Mouse (Mus musculus) kidney, embryonic 14.5 days (tissue): ENCODE measurements around the gene Med21. TPM values are rescaled to one million over a fixed set of nuclear protein-coding genes. Genes with fewer than 3 reads are reported as not detected.

Experiments used
- ATAC-seq: fragments of 200-750 bp; cut with Nextera tagmentation; 2 replicates; pipeline ENCODE4 v1.8.0; 2017; ENCODE audit warnings: moderate number of reproducible peaks, mild to moderate bottlenecking, moderate TSS enrichment, moderate library complexity; ENCODE audit not compliant: low FRiP score, low TSS enrichment
- H3K27ac ChIP-seq: fragments of 300-500 bp; sonication (generic); 2 replicates; pipeline ENCODE4 v1.5.1; 2014; ENCODE audit warnings: low read depth, mild to moderate bottlenecking, low read length, moderate library complexity, mixed read lengths
- H3K27me3 ChIP-seq: fragments of 300-500 bp; sonication (generic); 2 replicates; pipeline ENCODE4 v1.6.1; 2014; ENCODE audit warnings: mild to moderate bottlenecking, low read length; ENCODE audit not compliant: control insufficient read depth, insufficient read depth
- H3K36me3 ChIP-seq: fragments of 300-500 bp; sonication (generic); 2 replicates; pipeline ENCODE4 v1.6.1; 2014; ENCODE audit warnings: low read length, mixed read lengths; ENCODE audit not compliant: control insufficient read depth, insufficient read depth
- H3K4me1 ChIP-seq: fragments of 300-500 bp; sonication (generic); 2 replicates; pipeline ENCODE4 v1.6.1; 2014; ENCODE audit warnings: low read length, mixed read lengths; ENCODE audit not compliant: control insufficient read depth, insufficient read depth
- H3K4me2 ChIP-seq: fragments of 300-500 bp; sonication (generic); replicated peaks from 2 replicates; pipeline ENCODE4 v1.6.1; 2014; ENCODE audit warnings: low read depth, mild to moderate bottlenecking, low read length
- H3K4me3 ChIP-seq: fragments of 300-500 bp; sonication (generic); 2 replicates; pipeline ENCODE4 v1.5.1; 2014; ENCODE audit warnings: mild to moderate bottlenecking, low read length
- H3K9ac ChIP-seq: fragments of 300-500 bp; sonication (generic); 2 replicates; pipeline ENCODE4 v1.6.1; 2014; ENCODE audit warnings: low read depth, mild to moderate bottlenecking, low read length, moderate library complexity
- H3K9me3 ChIP-seq: fragments of 300-500 bp; sonication (generic); 2 replicates; pipeline ENCODE4 v1.6.1; 2016; ENCODE audit warnings: low read length; ENCODE audit not compliant: control insufficient read depth
- WGBS: fragments of 180-500 bp; shearing (Covaris S2); extraction: QIAGEN DNeasy Blood & Tissue Kit; methylation state at CpG from one replicate; pipeline ENCODE4 v1.1.7; 2014; 5-methylcytosine and 5-hydroxymethylcytosine counted together
- polyA plus RNA-seq: library from polyadenylated mRNA; unstranded; fragments of >200 nt; fragmentation: Nextera tagmentation; extraction: Ambion mirVana; gene quantifications from 2 replicates; pipeline ENCODE4 v1.2.1, GENCODE M21; 2014

The Med21 gene
- polyA plus RNA-seq, 1 experiment from 2014 or later, result 143 TPM

DNA sequence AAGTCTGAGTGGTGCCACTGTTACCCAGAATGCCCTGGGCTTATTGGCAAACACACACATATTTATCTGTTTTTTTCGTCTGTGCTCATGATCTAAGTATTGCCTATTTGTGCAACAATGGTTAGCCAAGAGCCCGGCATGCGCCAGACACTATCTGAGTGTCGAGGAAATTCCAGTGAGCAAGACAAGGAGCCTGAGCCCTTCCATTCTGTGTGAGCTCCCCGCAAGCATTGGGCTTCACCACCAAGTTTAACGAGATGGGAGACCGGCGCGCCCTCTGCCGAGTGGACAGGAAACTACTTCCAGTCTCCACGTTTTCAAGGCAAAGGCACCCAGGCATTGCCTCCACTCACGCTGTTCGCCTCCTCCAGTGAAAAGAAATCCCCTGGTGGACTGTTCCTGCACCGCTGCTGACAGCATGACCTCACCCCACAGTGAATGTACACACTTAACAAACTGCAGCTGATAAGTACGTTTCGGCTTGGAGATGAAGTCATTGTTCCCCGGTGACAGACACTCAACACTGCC, 43.5 kb downstream of the Med21 start:
- ATAC-seq, result no peak
- H3K27ac ChIP-seq, result no peak overlapping the region

DNA sequence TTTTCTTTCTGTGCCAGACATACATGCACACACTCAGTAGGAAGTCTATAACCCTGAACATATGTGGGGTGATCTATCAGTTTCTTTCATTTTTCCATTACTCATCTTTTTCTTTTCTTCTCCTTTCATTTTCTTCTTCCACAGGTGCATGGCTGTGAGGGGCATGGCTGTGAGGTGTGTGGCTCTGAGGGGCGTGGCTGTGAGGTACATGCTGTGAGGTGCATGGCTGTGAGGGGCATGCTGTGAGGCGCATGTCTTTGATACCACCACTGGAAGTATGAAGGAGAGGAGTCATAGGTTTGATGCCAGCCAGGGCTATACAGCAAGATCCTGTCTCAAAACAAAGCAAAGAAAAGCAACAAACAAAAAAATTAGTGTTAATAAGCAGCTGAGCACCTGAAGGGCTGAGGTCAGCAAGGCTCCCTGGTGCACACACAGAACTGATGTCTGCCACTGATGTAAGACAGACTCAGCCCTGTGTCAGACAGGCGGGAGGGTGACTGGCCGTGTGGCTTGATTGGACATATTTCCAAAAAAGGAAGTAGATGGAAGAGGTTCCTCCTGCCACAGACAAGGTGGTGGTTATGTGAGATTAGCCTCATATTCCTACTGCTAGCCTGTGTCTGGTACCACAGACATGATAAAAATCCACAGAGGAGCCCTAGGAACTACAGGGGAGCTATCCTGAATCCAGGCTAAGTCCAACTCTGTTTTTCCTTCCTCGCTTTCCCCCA, 44.3 kb downstream of the Med21 start:
- Histone ChIP-seq H3K9me3 (no peaks in the 10 kb centered on the region; the same call in 1 of the 2 replicates), H3K27me3 (no peaks in the 10 kb centered on the region), H3K27ac (no peak overlapping the region), H3K36me3 (no peaks in the 10 kb centered on the region), H3K9ac (no peak overlapping the region), H3K4me2 (no peak overlapping the region), H3K4me3 (no peak overlapping the region), H3K4me1 (no peaks in the 10 kb centered on the region)
- ATAC-seq, result no peak
- WGBS, result 89% methylated on average over 5 of the region's 5 CpGs

More for the DNA sequence above, 43.5 kb downstream of the Med21 start:
- Histone ChIP-seq H3K4me1 (no peaks in the 10 kb centered on the region), H3K4me3 (no peak overlapping the region), H3K9ac (no peak overlapping the region), H3K27me3 (no peaks in the 10 kb centered on the region), H3K36me3 (no peaks in the 10 kb centered on the region), H3K4me2 (no peak overlapping the region), H3K9me3 (no peaks in the 10 kb centered on the region; the same call in 1 of the 2 replicates)
- 82% methylated on average over 17 of the region's 17 CpGs for WGBS

DNA sequence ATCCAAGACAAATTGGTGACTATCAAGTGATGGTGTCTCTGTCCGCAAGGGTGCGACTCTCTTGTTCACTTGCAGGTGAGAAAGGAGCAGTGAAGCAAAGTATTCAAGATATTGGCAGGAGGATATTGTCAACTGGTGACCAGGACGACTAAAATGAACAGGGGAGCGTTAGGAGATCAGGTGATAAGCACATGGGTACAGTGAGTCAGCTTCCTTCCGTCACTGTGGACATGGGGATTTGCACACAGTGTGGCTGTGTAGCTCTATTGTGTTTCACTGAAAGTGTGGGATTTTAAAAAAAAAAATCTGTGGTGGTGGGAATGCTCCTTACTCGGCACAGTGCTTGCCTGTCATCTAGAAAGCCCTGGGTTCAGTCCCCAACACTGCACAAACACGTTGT, 45.7 kb downstream of the Med21 start:
- Histone ChIP-seq H3K27ac (no peak overlapping the region), H3K4me1 (no peaks in the 10 kb centered on the region), H3K4me2 (no peak overlapping the region), H3K4me3 (no peak overlapping the region), H3K36me3 (no peaks in the 10 kb centered on the region), H3K27me3 (no peaks in the 10 kb centered on the region), H3K9me3 (no peaks in the 10 kb centered on the region; the same call in 1 of the 2 replicates), H3K9ac (no peak overlapping the region)
- 85% methylated on average over 7 of the region's 7 CpGs for WGBS
- ATAC-seq, result no peak

DNA sequence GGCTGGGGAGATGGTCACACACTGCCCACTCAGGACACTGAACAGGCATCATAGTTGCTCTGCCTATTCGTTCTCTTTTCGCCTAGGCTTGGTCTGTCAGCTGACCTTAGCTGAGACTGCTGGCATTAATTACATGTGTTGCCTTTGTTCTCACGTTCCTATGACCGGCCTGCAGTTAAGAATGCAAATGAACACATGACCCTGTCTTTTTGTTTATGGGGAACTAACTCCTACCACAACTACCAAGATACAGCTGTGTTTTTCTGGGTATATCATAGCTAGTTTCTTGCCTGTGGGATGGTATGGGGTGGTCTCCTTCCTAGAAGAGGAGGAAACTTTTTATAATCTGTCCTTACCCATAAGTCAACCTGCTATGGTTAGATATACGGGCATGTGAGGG, 46.5 kb downstream of the Med21 start:
- H3K4me2 ChIP-seq, result no peak overlapping the region
- no peak overlapping the region for H3K4me3 ChIP-seq
- no peak overlapping the region for H3K9ac ChIP-seq
- no peaks in the 10 kb centered on the region for H3K36me3 ChIP-seq
- H3K27ac ChIP-seq, result no peak overlapping the region
- 86% methylated on average over 5 of the region's 5 CpGs for WGBS
- no peaks in the 10 kb centered on the region for H3K27me3 ChIP-seq
- no peaks in the 10 kb centered on the region for H3K4me1 ChIP-seq
- no peak for ATAC-seq
- H3K9me3 ChIP-seq, result no peaks in the 10 kb centered on the region; the same call in 1 of the 2 replicates

DNA sequence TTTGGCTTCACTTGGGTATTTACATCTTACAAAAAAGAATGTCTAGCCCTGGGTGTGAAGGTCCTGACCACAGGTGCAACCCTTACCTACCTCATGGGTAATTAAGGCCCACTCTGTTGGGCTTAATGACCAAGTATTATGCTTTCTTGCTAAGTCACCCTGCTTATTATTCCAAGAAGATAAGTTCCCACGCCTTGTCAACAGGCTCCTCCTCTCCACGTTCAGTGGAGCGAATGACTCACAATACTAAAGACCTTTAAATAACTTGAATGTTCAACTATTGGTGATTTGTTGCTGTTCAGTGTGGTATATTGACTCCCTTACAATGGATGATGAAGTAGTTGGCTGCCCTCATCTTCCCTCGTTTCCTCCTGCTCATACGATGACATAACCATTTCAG, 55.4 kb downstream of the Med21 start:
- ATAC-seq, result no peak
- Histone ChIP-seq H3K27me3 (no peaks in the 10 kb centered on the region), H3K9me3 (no peaks in the 10 kb centered on the region), H3K36me3 (no peaks in the 10 kb centered on the region), H3K27ac (no peak overlapping the region), H3K9ac (no peak overlapping the region), H3K4me1 (0 out of 2 replicates have a peak, but pooled peaks cover 3% of the 10 kb centered on the region), H3K4me3 (no peak overlapping the region), H3K4me2 (no peak overlapping the region)
- 70% methylated on average over 5 of the region's 5 CpGs for WGBS

DNA sequence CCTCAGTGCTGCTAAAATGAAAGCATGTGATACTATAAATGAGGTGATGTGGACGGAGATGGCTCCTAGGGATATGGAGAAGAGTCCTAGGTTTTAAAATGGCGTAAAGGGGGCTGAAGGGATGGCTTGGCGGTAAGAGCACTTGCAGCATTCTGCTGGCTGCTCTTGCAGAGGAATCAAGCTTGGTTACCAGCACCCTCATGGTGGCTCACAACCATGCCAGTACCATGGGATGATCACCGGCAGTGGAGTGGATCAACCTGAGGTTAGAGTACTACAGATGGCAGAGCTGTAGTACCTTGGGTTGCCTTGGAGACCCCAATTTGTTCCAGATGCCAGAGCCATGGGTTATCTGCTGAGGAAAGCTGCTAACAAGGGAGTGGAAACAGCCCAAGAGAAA, 56.0 kb downstream of the Med21 start:
- H3K27ac ChIP-seq, result no peak overlapping the region
- no peak for ATAC-seq
- WGBS, result 89% methylated on average over 4 of the region's 4 CpGs
- no peaks in the 10 kb centered on the region for H3K9me3 ChIP-seq
- 0 out of 2 replicates have a peak, but pooled peaks cover 3% of the 10 kb centered on the region for H3K4me1 ChIP-seq
- H3K27me3 ChIP-seq, result no peaks in the 10 kb centered on the region
- no peak overlapping the region for H3K4me3 ChIP-seq
- H3K36me3 ChIP-seq, result no peaks in the 10 kb centered on the region
- no peak overlapping the region for H3K4me2 ChIP-seq
- no peak overlapping the region for H3K9ac ChIP-seq

Other genes starting within 250 kb of the Med21 start
- gene Itpr2, start 140.3 kb upstream of the Med21 start, polyA plus RNA-seq, result 11.0 and 12.7 TPM in 2 replicates
- gene Fgfr1op2, start 65.3 kb upstream of the Med21 start, polyA plus RNA-seq, result 83.1 and 100 TPM in 2 replicates
- gene Ints13, start 64.7 kb upstream of the Med21 start, polyA plus RNA-seq, result 58.3 and 73.9 TPM in 2 replicates
- 20.3 and 37.4 TPM in 2 replicates for gene Tm7sf3, start 277 bp downstream of the Med21 start, polyA plus RNA-seq
- 9.9 and 17.2 TPM in 2 replicates for gene Stk38l, start 82.4 kb downstream of the Med21 start, polyA plus RNA-seq
- 2.3 and 3.9 TPM in 2 replicates for gene Arntl2, start 153.5 kb downstream of the Med21 start, polyA plus RNA-seq
- gene Smco2, start 207.6 kb downstream of the Med21 start, polyA plus RNA-seq, result not detected in 2 replicates
- 34.7 and 80.1 TPM in 2 replicates for gene Ppfibp1, start 245.9 kb downstream of the Med21 start, polyA plus RNA-seq